Mouse (Mus musculus): ENCODE measurements around the gene Gfpt1. TPM values are rescaled to one million over a fixed set of nuclear protein-coding genes. Genes with fewer than 3 reads are reported as not detected.
A peak's percentile ranks its signal among the peaks of the same experiment; 100 is the strongest.

Gfpt1 gene
- polyA plus RNA-seq, 1 experiment from 2014 or later: 19.8 TPM

- H3K9me3 ChIP-seq (replicated peaks): no peaks in the 10 kb centered on the region
- no peak overlapping the region for H3K4me3 ChIP-seq (replicated peaks)
- 89% methylated on average over 4 of the region's 4 CpGs for WGBS
Observed at GRCm38 (mm10) chr6:87123973-87124372, 81.3 kb downstream of the Gfpt1 start.

GRCm38 (mm10) chr6:87127049-87127753, 84.6 kb downstream of the Gfpt1 start:
- Histone ChIP-seq H3K27ac (peak overlapping the region; percentile 48; the same call in 1 of the 2 replicates), H3K27me3 (no peaks in the 10 kb centered on the region), H3K4me1 (0 out of 2 replicates have a peak, but pooled peaks cover 8% of the 10 kb centered on the region), H3K4me2 (no peak overlapping the region), H3K4me3 (replicated peaks) (no peak overlapping the region), H3K36me3 (no peaks in the 10 kb centered on the region), H3K9ac (no peak overlapping the region), H3K9me3 (replicated peaks) (peaks cover 3% of the 10 kb centered on the region)
- ATAC-seq (replicated peaks; ENCODE audit: low FRiP score): 0 out of 2 replicates have a peak, but pooled peaks have one; percentile 52
- 40% methylated on average over 8 of the region's 8 CpGs for WGBS

More at GRCm38 (mm10) chr6:87123973-87124372, 81.3 kb downstream of the Gfpt1 start:
- Histone ChIP-seq H3K27me3 (no peaks in the 10 kb centered on the region), H3K4me2 (no peak overlapping the region), H3K27ac (no peak overlapping the region), H3K9ac (no peak overlapping the region), H3K4me1 (0 out of 2 replicates have a peak, but pooled peaks cover 10% of the 10 kb centered on the region), H3K36me3 (no peaks in the 10 kb centered on the region)
- ATAC-seq (replicated peaks; ENCODE audit: low FRiP score): no peak

DNA sequence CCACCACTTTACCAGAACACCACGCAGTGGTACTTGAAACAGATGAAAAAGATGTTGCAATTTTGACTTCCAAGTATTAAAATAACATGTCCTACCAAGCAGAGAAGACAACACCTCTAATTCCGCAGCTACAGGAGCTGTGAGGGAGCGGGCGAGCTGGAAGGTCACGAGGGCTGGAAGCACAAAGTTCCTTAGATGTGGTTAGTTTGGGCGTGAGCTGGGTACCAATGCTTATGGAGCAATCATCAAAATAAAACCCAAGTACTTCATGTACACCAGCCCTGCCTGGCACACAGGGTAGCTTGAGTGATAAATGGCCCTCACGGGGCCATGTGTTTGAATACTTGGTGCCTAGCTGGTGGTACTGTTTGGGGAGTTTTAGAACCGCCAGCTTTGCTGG, 87.2 kb downstream of the Gfpt1 start:
- Histone ChIP-seq H3K4me1 (0 out of 2 replicates have a peak, but pooled peaks cover 8% of the 10 kb centered on the region), H3K9ac (no peak overlapping the region), H3K27ac (no peak overlapping the region), H3K4me3 (replicated peaks) (no peak overlapping the region), H3K4me2 (no peak overlapping the region), H3K27me3 (no peaks in the 10 kb centered on the region), H3K36me3 (no peaks in the 10 kb centered on the region), H3K9me3 (replicated peaks) (peaks cover 3% of the 10 kb centered on the region)
- ATAC-seq (replicated peaks; ENCODE audit: low FRiP score): no peak
- 83% methylated on average over 8 of the region's 8 CpGs for WGBS

DNA sequence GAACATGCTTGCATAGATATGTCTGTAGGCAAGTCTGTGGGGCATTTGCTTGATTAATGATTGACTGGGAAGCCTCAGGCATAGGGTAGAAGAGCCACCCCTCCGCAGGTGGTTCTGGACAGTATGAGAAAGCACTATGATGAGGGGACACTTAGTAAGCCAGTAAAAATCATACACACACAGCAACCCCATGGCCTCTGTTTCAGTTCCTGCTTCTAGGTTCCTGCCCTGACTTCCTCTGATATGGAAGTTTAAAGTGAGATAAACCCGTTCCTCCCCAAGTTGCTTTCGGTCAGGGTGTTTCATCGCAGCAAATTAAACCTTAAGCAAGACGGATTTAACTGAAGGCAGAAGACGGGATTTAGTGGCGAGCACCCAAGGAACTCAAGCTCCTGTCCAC, 88.0 kb downstream of the Gfpt1 start:
- H3K27me3 ChIP-seq: no peaks in the 10 kb centered on the region
- WGBS: 94% methylated on average over 7 of the region's 7 CpGs
- peaks cover under 1% of the 10 kb centered on the region for H3K36me3 ChIP-seq
- peaks cover 3% of the 10 kb centered on the region for H3K9me3 ChIP-seq (replicated peaks)
- H3K4me1 ChIP-seq: 0 out of 2 replicates have a peak, but pooled peaks cover 8% of the 10 kb centered on the region
- no peak overlapping the region for H3K4me3 ChIP-seq (replicated peaks)
- H3K4me2 ChIP-seq: no peak overlapping the region
- no peak for ATAC-seq (replicated peaks; ENCODE audit: low FRiP score)
- H3K9ac ChIP-seq: no peak overlapping the region
- H3K27ac ChIP-seq: no peak overlapping the region

GRCm38 (mm10) chr6:87131078-87131477, 88.4 kb downstream of the Gfpt1 start:
- Histone ChIP-seq H3K27me3 (no peaks in the 10 kb centered on the region), H3K9ac (no peak overlapping the region), H3K4me1 (0 out of 2 replicates have a peak, but pooled peaks cover 8% of the 10 kb centered on the region), H3K36me3 (peaks cover 5% of the 10 kb centered on the region), H3K9me3 (replicated peaks) (peaks cover 3% of the 10 kb centered on the region), H3K4me2 (no peak overlapping the region), H3K4me3 (replicated peaks) (no peak overlapping the region), H3K27ac (no peak overlapping the region)
- WGBS: 53% methylated on average over 1 of the region's 1 CpGs
- no peak for ATAC-seq (replicated peaks; ENCODE audit: low FRiP score)

DNA sequence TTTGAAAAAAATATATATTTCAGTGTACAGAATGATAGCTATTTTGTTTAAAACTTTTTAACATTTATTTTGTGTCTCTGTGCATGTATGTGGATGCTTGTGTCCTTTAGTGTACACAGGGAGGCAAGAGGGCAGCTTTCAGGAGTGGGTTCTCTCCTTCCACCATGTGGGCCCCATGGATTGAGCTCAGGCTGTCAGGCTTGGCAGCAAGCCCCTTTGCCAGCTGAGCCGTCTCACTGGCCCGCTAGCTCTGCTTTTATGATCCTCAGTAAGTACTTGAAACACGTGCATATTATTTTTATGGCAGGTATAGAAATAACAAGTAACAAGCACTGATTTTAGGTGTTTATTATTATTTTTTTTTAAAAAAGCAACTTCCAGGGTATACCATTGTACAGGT, 90.9 kb downstream of the Gfpt1 start:
- no peak for ATAC-seq (replicated peaks; ENCODE audit: low FRiP score)
- whole genome bisulfite sequencing: 84% methylated on average over 3 of the region's 3 CpGs
- no peaks in the 10 kb centered on the region for H3K27me3 ChIP-seq
- H3K9ac ChIP-seq: no peak overlapping the region
- peaks cover 11% of the 10 kb centered on the region for H3K36me3 ChIP-seq
- H3K9me3 ChIP-seq (replicated peaks): peaks cover 3% of the 10 kb centered on the region
- H3K4me1 ChIP-seq: no peaks in the 10 kb centered on the region
- no peak overlapping the region for H3K4me2 ChIP-seq
- no peak overlapping the region for H3K4me3 ChIP-seq (replicated peaks)
- no peak overlapping the region for H3K27ac ChIP-seq

DNA sequence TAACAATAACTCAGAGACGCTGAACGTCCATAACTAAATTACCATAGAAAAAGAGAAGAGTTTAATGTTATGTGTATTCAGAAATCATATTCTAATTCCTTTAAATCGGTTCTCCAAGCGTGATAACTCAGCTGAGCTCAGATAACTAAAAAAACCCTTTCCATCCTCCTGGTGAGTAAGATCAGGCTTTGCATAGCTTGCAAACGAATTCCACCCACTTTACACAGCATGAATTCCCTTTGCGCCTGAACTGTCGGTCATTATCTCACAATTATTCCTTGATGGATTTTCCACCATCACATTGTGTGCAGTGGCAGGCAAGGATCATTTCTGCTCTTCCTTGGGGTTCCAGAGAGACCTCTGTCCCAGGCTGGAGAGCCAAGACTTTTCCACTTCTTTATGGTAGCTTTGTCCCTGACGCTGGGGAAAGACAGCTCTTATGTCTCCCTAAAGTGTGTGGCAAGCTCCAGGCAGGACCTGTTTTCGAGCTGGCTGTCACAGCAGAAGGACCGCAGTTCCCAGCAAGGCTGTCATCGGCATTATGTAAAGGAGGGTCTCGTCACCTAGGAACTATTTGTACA, 91.4 kb downstream of the Gfpt1 start:
- no peak for ATAC-seq (replicated peaks; ENCODE audit: low FRiP score)
- no peaks in the 10 kb centered on the region for H3K27me3 ChIP-seq
- peaks cover 3% of the 10 kb centered on the region for H3K9me3 ChIP-seq (replicated peaks)
- H3K4me1 ChIP-seq: no peaks in the 10 kb centered on the region
- H3K9ac ChIP-seq: no peak overlapping the region
- no peak overlapping the region for H3K4me2 ChIP-seq
- H3K36me3 ChIP-seq: peaks cover 11% of the 10 kb centered on the region
- whole genome bisulfite sequencing: 80% methylated on average over 12 of the region's 12 CpGs
- no peak overlapping the region for H3K27ac ChIP-seq
- H3K4me3 ChIP-seq (replicated peaks): no peak overlapping the region

DNA sequence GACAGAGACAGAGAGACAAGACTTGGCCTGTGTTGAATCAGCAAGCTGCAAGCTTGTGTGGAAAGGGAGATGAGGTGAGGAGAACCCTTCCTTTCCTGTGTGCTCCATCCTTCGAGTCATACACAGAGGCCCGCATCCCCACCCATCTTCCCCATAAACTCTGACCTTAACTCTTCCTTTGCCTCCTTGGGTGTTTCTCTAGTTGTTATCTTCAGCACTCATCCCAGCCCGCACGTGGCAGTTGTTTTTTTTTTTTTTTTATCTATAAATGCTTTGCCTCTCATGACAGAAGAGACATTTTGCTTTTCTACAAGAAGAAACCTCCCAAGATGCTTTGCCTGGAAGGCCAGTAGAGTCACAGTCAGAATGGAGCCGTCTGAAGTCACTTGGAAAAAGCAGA, 95.8 kb downstream of the Gfpt1 start:
- Histone ChIP-seq H3K4me3 (replicated peaks) (no peak overlapping the region), H3K36me3 (peaks cover 11% of the 10 kb centered on the region), H3K9ac (no peak overlapping the region), H3K27ac (no peak overlapping the region), H3K27me3 (no peaks in the 10 kb centered on the region), H3K4me2 (no peak overlapping the region), H3K9me3 (replicated peaks) (no peaks in the 10 kb centered on the region), H3K4me1 (peaks cover under 1% of the 10 kb centered on the region; the same call in 1 of the 2 replicates)
- no peak for ATAC-seq (replicated peaks; ENCODE audit: low FRiP score)
- WGBS: 75% methylated on average over 5 of the region's 5 CpGs

DNA sequence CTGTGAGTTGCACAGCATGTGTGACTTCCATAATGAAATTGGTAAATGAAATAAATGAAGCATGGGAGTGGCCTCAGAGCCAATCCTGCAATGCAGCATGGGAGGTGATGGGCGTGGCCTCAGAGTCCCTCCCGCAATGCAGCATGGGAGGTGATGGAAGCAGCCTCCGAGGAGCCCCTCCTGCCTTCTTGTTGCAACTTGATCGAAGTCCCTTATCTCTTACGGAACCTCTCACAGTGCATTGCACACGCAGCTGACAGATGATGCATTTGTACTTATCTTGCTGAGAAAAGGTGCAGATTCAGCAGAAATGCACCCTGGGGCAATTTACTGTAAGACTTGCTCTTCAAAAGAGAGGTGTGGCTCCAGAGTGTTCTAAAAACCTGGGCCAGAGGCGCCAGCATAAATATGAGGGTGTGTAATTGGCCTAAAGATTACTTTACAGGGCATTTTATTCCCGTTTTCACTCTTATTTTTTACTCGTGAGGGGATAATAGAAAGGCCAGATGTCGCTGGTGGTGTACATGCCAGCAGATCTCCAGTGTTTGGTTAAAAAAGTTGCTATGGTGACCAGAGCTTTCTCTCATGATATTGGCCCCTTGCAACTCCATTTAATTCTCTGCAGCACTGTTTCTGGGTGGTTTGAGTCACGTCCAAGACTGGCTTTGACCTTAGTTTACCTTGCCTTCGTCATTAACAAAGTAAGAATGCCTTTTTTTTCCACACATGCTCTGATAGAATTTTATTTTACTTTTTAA, 97.3 kb downstream of the Gfpt1 start:
- no peak overlapping the region for H3K27ac ChIP-seq
- no peak overlapping the region for H3K9ac ChIP-seq
- H3K36me3 ChIP-seq: peaks cover 11% of the 10 kb centered on the region
- WGBS: 80% methylated on average over 12 of the region's 12 CpGs
- peaks cover 11% of the 10 kb centered on the region; the same call in 1 of the 2 replicates for H3K4me1 ChIP-seq
- H3K4me2 ChIP-seq: no peak overlapping the region
- no peak overlapping the region for H3K4me3 ChIP-seq (replicated peaks)
- no peak for ATAC-seq (replicated peaks; ENCODE audit: low FRiP score)
- no peaks in the 10 kb centered on the region for H3K9me3 ChIP-seq (replicated peaks)
- no peaks in the 10 kb centered on the region for H3K27me3 ChIP-seq

Other genes with a start within 250 kb of the Gfpt1 start
- 40.0 and 43.8 TPM in 2 replicates for gene Anxa4, start 249.3 kb upstream of the Gfpt1 start, polyA plus RNA-seq (2015; fragmentation: Nextera tagmentation; extraction: Ambion mirVana)
- gene Aak1, start 193.3 kb upstream of the Gfpt1 start, polyA plus RNA-seq (2015; fragmentation: Nextera tagmentation; extraction: Ambion mirVana): 12.1 and 13.5 TPM in 2 replicates
- 104 and 106 TPM in 2 replicates for gene Nfu1, start 33.6 kb upstream of the Gfpt1 start, polyA plus RNA-seq (2015; fragmentation: Nextera tagmentation; extraction: Ambion mirVana)
- gene D6Ertd527e, start 61.9 kb downstream of the Gfpt1 start, polyA plus RNA-seq (2015; fragmentation: Nextera tagmentation; extraction: Ambion mirVana): 0.14 and 0.38 TPM in 2 replicates